Mouse (Mus musculus) heart, embryonic 12.5 days (tissue): ENCODE measurements at regions not wholly inside any gene's neighbourhood (a gene's known extent, or its start where the extent isn't known, plus 50 kb on each side); places are given as distances from the start of the nearest gene placed in this dataset.
A peak's percentile ranks its signal among the peaks of the same experiment; 100 is the strongest.

Source experiments
- ATAC-seq: fragments of 200-750 bp; cut with Nextera tagmentation; 2 replicates; pipeline ENCODE4 v1.8.0; 2017; ENCODE audit warnings: moderate TSS enrichment, moderate library complexity; ENCODE audit not compliant: insufficient number of reproducible peaks, low FRiP score
- H3K27ac ChIP-seq: fragments of 300-500 bp; sonication (generic); 2 replicates; pipeline ENCODE4 v1.5.1; 2016; ENCODE audit warnings: mild to moderate bottlenecking, moderate library complexity; ENCODE audit not compliant: poor library complexity, severe bottlenecking
- H3K27me3 ChIP-seq: fragments of 300-500 bp; sonication (generic); replicated peaks from 2 replicates; pipeline ENCODE4 v1.6.1; 2016; ENCODE audit warnings: mild to moderate bottlenecking, moderate library complexity
- H3K36me3 ChIP-seq: fragments of 300-500 bp; sonication (generic); 2 replicates; pipeline ENCODE4 v1.6.1; 2016; ENCODE audit warnings: mild to moderate bottlenecking, moderate library complexity
- H3K4me1 ChIP-seq: fragments of 300-500 bp; sonication (generic); replicated peaks from 2 replicates; pipeline ENCODE4 v1.6.1; 2016; ENCODE audit warnings: mild to moderate bottlenecking
- H3K4me2 ChIP-seq: fragments of 300-500 bp; sonication (generic); 2 replicates; pipeline ENCODE4 v1.6.1; 2016; ENCODE audit warnings: mild to moderate bottlenecking, moderate library complexity
- H3K4me3 ChIP-seq: fragments of 300-500 bp; sonication (generic); 2 replicates; pipeline ENCODE4 v1.5.1; 2016; ENCODE audit warnings: mild to moderate bottlenecking
- H3K9ac ChIP-seq: fragments of 300-500 bp; sonication (generic); 2 replicates; pipeline ENCODE4 v1.6.1; 2016; ENCODE audit warnings: mild to moderate bottlenecking, moderate library complexity
- H3K9me3 ChIP-seq: fragments of 300-500 bp; sonication (generic); replicated peaks from 2 replicates; pipeline ENCODE4 v1.6.1; 2016; ENCODE audit warnings: mild to moderate bottlenecking, moderate library complexity
- WGBS: fragments of 180-500 bp; shearing (Covaris S2); methylation state at CpG from one replicate; pipeline ENCODE4 v1.1.7; 2016; 5-methylcytosine and 5-hydroxymethylcytosine counted together

GRCm38 (mm10) chr14:25306166-25306565 is 152.8 kb upstream of the Zmiz1 start:
- 58% methylated on average over 7 of the region's 7 CpGs for WGBS

GRCm38 (mm10) chr14:25306961-25307654 is 151.9 kb upstream of the Zmiz1 start:
- H3K27me3 ChIP-seq: no peaks in the 10 kb centered on the region
- no peak for ATAC-seq
- H3K4me3 ChIP-seq: no peak overlapping the region
- WGBS: 71% methylated on average over 3 of the region's 3 CpGs
- H3K4me2 ChIP-seq: no peak overlapping the region
- no peaks in the 10 kb centered on the region for H3K9me3 ChIP-seq
- H3K27ac ChIP-seq: no peak overlapping the region
- no peak overlapping the region for H3K9ac ChIP-seq
- no peaks in the 10 kb centered on the region for H3K36me3 ChIP-seq
- peaks cover 70% of the 10 kb centered on the region for H3K4me1 ChIP-seq

More at GRCm38 (mm10) chr14:25306166-25306565, 152.8 kb upstream of the Zmiz1 start:
- no peaks in the 10 kb centered on the region for H3K36me3 ChIP-seq
- no peak overlapping the region for H3K27ac ChIP-seq
- no peaks in the 10 kb centered on the region for H3K9me3 ChIP-seq
- H3K4me2 ChIP-seq: no peak overlapping the region
- H3K9ac ChIP-seq: no peak overlapping the region
- no peak overlapping the region for H3K4me3 ChIP-seq
- no peaks in the 10 kb centered on the region for H3K27me3 ChIP-seq
- no peak for ATAC-seq
- peaks cover 60% of the 10 kb centered on the region for H3K4me1 ChIP-seq

- Histone ChIP-seq H3K9ac (no peak overlapping the region), H3K4me1 (peaks cover 77% of the 10 kb centered on the region), H3K4me2 (no peak overlapping the region), H3K9me3 (no peaks in the 10 kb centered on the region), H3K27me3 (no peaks in the 10 kb centered on the region), H3K4me3 (no peak overlapping the region), H3K36me3 (no peaks in the 10 kb centered on the region), H3K27ac (no peak overlapping the region)
- 53% methylated on average over 3 of the region's 3 CpGs for WGBS
- ATAC-seq: no peak
Observed at GRCm38 (mm10) chr14:25308051-25308450, 150.9 kb upstream of the Zmiz1 start.

DNA sequence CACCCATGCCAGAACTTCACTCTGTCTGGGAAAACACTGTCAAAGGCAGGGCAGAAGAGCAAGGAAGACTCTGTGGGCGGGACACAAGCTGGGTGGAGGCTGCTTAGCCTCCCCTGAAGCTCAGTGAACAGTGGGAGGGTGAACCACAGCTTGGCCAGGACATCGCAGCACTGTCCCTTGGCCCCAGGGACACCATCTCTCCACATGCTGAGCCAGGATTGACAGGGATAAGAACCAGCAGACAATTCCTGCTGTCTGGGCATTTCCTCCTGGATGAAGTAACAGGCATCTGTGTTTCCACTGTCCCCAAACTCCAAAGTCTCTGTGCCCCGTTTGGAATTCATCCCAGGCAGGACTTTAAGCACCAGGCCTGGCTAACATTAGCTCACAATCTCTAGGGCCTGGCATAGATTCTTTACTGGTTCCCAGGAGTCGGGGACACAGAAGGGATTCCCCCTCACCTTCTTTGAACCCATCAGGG is 148.3 kb upstream of the Zmiz1 start:
- H3K4me2 ChIP-seq: 0 out of 2 replicates have a peak overlapping the region, but pooled peaks have one; percentile 20

GRCm38 (mm10) chr14:25311475-25311874 is 147.5 kb upstream of the Zmiz1 start:
- peak; percentile 24; the same call in 1 of the 2 replicates for ATAC-seq
- Histone ChIP-seq H3K9me3 (no peaks in the 10 kb centered on the region), H3K36me3 (no peaks in the 10 kb centered on the region), H3K4me2 (0 out of 2 replicates have a peak overlapping the region, but pooled peaks have one; percentile 20), H3K4me3 (no peak overlapping the region), H3K4me1 (peaks cover 56% of the 10 kb centered on the region), H3K9ac (no peak overlapping the region), H3K27ac (peak overlapping the region; percentile 98), H3K27me3 (no peaks in the 10 kb centered on the region)
- WGBS: 16% methylated on average over 3 of the region's 3 CpGs

More for the DNA sequence above, 148.3 kb upstream of the Zmiz1 start:
- 29% methylated on average over 4 of the region's 4 CpGs for WGBS
- H3K9me3 ChIP-seq: no peaks in the 10 kb centered on the region
- peak overlapping the region; percentile 98 for H3K27ac ChIP-seq
- H3K4me3 ChIP-seq: no peak overlapping the region
- ATAC-seq: no peak
- H3K9ac ChIP-seq: peak overlapping the region; percentile 47; the same call in 1 of the 2 replicates
- no peaks in the 10 kb centered on the region for H3K27me3 ChIP-seq
- no peaks in the 10 kb centered on the region for H3K36me3 ChIP-seq
- H3K4me1 ChIP-seq: peaks cover 61% of the 10 kb centered on the region

- Histone ChIP-seq H3K27me3 (no peaks in the 10 kb centered on the region), H3K4me2 (no peak overlapping the region), H3K27ac (peak overlapping the region; percentile 98), H3K4me3 (no peak overlapping the region), H3K4me1 (peaks cover 56% of the 10 kb centered on the region), H3K9me3 (no peaks in the 10 kb centered on the region), H3K36me3 (no peaks in the 10 kb centered on the region), H3K9ac (no peak overlapping the region)
- ATAC-seq: no peak
- 19% methylated on average over 7 of the region's 7 CpGs for WGBS
Observed at GRCm38 (mm10) chr14:25312135-25312534, 146.8 kb upstream of the Zmiz1 start.

DNA sequence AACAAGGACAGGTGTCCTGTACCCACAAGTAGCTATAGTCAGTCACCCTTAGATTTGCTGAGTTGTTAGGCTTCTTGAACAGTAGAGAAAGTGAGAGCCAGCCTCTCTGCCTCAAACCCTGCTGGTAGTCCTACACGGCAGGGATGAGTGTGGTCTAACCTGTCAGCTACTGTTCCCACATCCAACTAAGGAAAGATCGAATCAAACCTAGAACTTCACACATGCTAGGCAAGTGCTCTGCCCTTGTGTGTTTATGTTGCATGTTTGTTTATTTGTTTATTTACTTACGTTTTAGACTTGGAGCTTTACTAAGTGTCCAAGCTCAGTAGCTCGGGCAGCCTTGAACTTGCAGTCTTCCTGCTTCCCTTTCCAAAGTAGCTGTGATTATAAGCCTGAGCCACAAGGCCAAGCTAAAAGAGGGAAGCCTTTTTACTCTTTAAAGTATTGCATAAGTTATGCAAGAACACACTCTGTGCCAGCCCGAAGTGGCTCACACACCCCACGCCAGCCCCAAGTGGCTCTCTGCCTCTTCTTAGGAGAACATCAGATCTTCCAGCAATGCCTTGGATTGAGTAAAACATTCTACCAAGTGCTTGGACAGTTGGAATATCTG is 146.1 kb upstream of the Zmiz1 start:
- peaks cover 56% of the 10 kb centered on the region for H3K4me1 ChIP-seq

DNA sequence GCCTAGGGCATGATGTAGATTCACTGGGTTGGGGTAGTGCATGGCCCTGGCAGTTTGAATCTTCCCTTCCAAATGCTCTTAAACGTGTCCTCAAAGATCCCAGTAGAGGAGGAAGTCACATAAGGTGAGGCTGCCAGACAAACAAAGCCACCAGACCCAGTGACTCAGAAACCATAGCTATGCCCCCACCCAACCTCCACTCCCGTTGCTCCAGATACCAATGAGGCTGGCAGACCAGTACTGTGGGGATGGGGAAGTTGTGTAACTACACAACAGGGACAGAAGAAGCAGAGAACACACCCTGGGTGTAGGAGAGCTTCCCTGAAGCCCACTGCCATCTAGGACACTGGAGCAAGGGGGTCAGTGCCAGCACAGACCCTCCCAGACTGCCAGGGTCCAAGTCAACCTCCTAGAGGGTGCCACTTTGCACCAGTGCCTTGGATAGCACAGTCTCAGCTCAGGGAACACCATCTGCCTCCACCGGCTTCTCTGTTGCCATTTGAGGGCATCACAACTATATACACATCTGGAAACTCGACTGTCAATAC is 145.2 kb upstream of the Zmiz1 start:
- Histone ChIP-seq H3K27me3 (no peaks in the 10 kb centered on the region), H3K9ac (no peak overlapping the region), H3K9me3 (no peaks in the 10 kb centered on the region), H3K36me3 (no peaks in the 10 kb centered on the region), H3K4me1 (peaks cover 57% of the 10 kb centered on the region), H3K4me3 (no peak overlapping the region), H3K27ac (no peak overlapping the region), H3K4me2 (no peak overlapping the region)
- 63% methylated on average over 4 of the region's 4 CpGs for WGBS
- no peak for ATAC-seq

More for the DNA sequence above, 146.1 kb upstream of the Zmiz1 start:
- no peak overlapping the region for H3K4me3 ChIP-seq
- H3K27me3 ChIP-seq: no peaks in the 10 kb centered on the region
- 80% methylated on average over 6 of the region's 6 CpGs for WGBS
- no peaks in the 10 kb centered on the region for H3K9me3 ChIP-seq
- H3K9ac ChIP-seq: no peak overlapping the region
- H3K4me2 ChIP-seq: no peak overlapping the region
- H3K36me3 ChIP-seq: no peaks in the 10 kb centered on the region
- peak overlapping the region; percentile 98; the same call in 1 of the 2 replicates for H3K27ac ChIP-seq
- no peak for ATAC-seq

DNA sequence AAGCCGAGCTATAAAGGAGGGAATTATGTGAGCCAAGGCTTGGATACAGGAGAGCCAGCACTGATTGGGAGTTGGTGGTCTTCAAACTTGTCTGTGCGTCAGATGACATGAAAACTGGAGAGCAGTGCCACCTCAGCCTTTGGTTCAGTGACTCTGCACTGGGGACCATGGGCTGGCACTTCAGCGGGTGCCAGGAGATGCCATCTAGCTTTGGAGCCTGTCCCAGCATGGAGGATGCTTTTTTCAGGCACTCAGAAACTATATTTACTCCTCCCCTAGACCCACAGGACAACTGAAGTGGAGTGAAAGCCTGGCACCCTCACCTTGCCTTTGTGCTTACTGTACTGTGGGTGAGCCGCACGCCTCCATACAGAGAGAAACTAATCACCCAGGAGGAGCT is 142.5 kb upstream of the Zmiz1 start:
- no peaks in the 10 kb centered on the region for H3K27me3 ChIP-seq
- H3K9me3 ChIP-seq: no peaks in the 10 kb centered on the region
- WGBS: 85% methylated on average over 5 of the region's 5 CpGs

GRCm38 (mm10) chr14:25317680-25318471 is 141.1 kb upstream of the Zmiz1 start:
- peak; percentile 60 for ATAC-seq
- WGBS: 8% methylated on average over 37 of the region's 37 CpGs
- peak overlapping the region; percentile 26 for H3K4me3 ChIP-seq

More for the DNA sequence above, 142.5 kb upstream of the Zmiz1 start:
- no peak overlapping the region for H3K4me2 ChIP-seq
- H3K9ac ChIP-seq: no peak overlapping the region
- ATAC-seq: no peak
- H3K27ac ChIP-seq: no peak overlapping the region
- peaks cover 38% of the 10 kb centered on the region for H3K4me1 ChIP-seq
- no peak overlapping the region for H3K4me3 ChIP-seq
- H3K36me3 ChIP-seq: no peaks in the 10 kb centered on the region

DNA sequence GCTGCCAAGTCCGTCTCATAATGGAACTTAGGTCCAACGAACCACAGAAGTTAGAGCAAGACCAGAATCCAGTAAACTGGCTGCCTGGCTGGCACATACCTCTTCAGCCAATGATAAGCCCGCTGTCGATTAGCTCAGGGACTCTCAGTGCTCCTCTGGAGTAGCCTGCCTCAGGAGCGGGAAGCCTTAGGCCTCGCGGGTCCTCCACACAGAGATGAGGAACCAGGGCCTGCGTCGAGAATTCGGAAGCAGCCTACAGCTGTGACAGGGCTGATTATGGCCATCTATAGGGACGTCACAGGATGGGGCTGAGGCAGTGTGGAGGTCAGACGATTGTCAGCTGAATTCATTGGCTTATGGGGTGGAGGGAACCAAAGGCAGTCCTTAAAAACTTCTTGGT is 140.1 kb upstream of the Zmiz1 start:
- no peak for ATAC-seq
- Histone ChIP-seq H3K27ac (no peak overlapping the region), H3K27me3 (no peaks in the 10 kb centered on the region), H3K4me3 (no peak overlapping the region), H3K4me1 (peaks cover 25% of the 10 kb centered on the region), H3K9ac (no peak overlapping the region), H3K4me2 (no peak overlapping the region), H3K9me3 (no peaks in the 10 kb centered on the region), H3K36me3 (no peaks in the 10 kb centered on the region)
- 60% methylated on average over 12 of the region's 12 CpGs for WGBS

More at GRCm38 (mm10) chr14:25317680-25318471, 141.1 kb upstream of the Zmiz1 start:
- peak overlapping the region; percentile 67 for H3K4me2 ChIP-seq
- H3K27me3 ChIP-seq: no peaks in the 10 kb centered on the region
- peak overlapping the region; percentile 76 for H3K9ac ChIP-seq
- H3K36me3 ChIP-seq: no peaks in the 10 kb centered on the region
- no peaks in the 10 kb centered on the region for H3K9me3 ChIP-seq
- H3K4me1 ChIP-seq: peaks cover 25% of the 10 kb centered on the region
- no peak overlapping the region for H3K27ac ChIP-seq
